Mouse (Mus musculus) urinary bladder, adult 18-20 months (tissue): ENCODE measurements at regions not wholly inside any gene's neighbourhood (a gene's known extent, or its start where the extent isn't known, plus 50 kb on each side); places are given as distances from the start of the nearest gene placed in this dataset.
"Not testable (repeated sequence)": the region's sequence is repeated elsewhere in the genome, so short reads cannot be mapped to it uniquely, and the experiment has no call there.

Experiments
- DNase-seq, 2 experiments: peaks; one replicate each; pipeline ENCODE4 v3.0.0; 2022; ENCODE audit warnings: low spot score in 2 of 2, mixed read lengths in 2 of 2

DNA sequence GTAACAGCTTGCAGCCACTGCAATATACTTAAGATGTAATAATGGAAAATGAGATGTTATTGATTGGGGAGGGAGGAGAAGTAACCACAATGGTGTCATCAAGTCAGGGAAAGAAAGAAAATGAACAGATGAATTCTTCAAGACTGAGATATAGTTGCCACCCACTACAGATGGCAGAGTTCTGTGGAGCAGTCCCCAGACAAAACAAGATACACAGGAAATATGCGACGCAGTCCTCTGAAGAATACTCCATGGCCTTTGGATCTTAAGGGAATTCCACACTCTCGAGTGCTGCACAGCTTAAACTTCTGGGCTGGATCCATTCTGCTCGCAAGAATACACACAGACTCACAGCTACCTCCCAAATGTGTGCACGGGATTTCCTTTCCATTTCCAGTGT lies 113.4 kb downstream of the Sox4 start:
- DNase-seq: no peak

DNA sequence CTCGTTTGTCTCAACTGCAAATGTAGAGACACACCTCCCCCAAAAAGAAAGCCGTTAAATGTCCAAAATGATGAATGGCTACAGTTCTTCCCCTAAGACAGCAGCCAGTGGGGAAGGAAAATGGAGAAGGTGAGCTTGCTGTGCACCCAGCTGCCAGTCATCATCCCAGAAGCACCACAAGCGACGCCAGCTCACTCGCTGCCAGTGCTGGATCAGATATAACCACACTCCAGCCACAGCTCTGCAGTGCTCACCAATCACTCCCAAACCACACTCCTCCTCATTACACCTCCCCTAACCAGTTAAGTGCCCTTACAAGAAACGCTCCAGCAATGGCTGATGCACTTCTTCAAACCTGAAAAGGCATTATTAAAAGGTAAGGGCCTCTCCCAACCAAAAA lies 114.4 kb downstream of the Sox4 start:
- DNase-seq: no peak

- no peak for DNase-seq
Measured at GRCm38 (mm10) chr13:28838216-28838615, 115.3 kb downstream of the Sox4 start.

DNA sequence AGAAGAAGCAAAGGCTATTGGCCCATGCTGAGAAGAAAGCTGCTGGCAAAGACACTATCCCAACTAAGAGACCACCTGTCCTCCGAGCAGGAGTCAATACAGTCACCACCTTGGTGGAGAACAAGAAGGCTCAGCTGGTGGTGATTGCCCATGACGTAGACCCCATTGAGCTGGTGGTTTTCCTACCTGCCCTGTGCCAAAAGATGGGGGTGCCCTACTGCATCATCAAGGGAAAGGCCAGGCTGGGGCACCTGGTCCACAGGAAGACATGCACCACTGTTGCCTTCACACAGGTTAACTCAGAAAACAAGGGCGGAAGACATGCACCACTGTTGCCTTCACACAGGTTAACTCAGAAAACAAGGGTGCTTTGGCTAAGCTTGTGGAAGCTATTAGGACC lies 116.3 kb downstream of the Sox4 start:
- DNase-seq: not testable (repeated sequence)

GRCm38 (mm10) chr13:28833700-28834065 lies 119.8 kb downstream of the Sox4 start:
- DNase-seq: no peak

GRCm38 (mm10) chr13:28832855-28833699 lies 120.4 kb downstream of the Sox4 start:
- no peak for DNase-seq

DNA sequence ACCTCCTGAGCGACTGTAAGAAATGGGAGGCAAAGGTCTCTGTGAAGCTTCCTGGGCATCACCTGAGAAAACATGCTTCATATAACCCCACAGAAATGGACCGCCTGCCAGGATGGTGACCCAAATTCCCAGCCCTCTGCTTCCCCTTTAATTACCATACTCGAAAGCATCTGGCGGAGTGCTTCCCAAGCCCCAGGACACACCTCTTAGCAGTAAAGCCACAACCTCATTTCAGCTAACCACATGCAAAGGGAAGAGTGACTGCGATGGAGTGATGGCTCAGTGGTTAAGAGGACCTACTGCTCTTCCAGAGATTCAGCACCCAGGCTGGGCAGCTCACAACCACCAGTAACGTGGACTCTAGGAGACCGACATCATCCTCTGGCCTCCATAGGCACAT lies 127.2 kb downstream of the Sox4 start:
- no peak for DNase-seq

DNA sequence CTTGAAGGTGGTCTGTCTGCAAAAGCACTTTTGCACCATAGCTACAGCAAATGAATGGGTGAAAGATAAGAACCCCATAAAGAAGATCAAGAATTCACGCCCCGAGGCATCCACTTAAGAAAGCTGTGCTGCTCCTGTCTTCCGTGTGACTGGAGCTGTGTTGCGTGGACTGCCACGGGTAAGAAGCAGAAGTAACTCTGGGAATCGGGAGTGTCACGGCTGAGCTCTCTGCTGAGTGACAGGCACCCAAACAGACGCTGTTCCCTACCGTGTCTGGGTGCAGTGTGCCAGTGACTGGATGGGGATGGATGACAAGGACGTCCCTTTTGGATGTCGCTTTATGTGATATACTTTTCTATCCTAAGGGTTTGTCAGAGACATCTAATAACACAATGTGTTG lies 129.5 kb downstream of the Sox4 start:
- no peak for DNase-seq

- DNase-seq: no peak
Measured at GRCm38 (mm10) chr13:28823311-28823880, 130.1 kb downstream of the Sox4 start.

- DNase-seq: no peak
Measured at GRCm38 (mm10) chr13:28820868-28821533, 132.5 kb downstream of the Sox4 start.

DNA sequence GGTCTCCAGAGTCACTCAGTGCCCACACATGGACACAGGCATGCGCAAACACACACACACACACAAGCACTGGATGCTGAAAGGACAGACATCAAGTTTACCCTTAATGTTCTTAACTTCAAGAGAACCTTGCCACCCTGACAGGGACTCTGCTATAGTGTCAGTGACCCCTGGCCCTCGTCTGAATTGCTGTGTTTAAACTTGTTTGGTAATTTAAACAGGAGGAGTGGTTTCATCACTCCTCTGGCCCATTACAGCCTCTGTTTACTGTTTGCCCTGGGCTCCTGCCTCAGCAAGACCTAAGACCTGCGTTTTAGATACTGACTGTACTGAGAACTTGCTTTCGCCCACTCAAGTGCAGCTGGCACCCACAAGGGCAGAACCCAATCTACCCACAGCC lies 139.4 kb downstream of the Sox4 start:
- peak in 1 of 2 experiments; percentile 30 for DNase-seq

GRCm38 (mm10) chr13:28811667-28812575 lies 141.6 kb downstream of the Sox4 start:
- DNase-seq: no peak

DNA sequence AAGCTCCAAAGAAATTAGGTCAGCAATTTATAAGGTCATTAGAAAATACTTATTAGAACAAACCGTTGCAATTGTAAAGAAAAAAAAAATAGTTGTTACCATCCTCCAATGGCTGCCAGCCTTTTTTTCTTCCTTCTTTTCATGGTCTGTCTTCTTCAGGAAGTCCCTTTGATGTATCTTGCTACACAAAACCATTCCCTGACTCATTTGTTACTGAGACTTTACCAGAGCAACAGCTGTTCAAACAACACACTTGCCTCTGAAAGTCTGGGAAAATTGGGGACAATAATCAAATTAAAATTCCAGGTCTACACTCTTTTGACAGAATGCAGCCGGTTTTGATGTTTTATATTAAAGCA lies 142.5 kb downstream of the Sox4 start:
- DNase-seq: no peak

DNA sequence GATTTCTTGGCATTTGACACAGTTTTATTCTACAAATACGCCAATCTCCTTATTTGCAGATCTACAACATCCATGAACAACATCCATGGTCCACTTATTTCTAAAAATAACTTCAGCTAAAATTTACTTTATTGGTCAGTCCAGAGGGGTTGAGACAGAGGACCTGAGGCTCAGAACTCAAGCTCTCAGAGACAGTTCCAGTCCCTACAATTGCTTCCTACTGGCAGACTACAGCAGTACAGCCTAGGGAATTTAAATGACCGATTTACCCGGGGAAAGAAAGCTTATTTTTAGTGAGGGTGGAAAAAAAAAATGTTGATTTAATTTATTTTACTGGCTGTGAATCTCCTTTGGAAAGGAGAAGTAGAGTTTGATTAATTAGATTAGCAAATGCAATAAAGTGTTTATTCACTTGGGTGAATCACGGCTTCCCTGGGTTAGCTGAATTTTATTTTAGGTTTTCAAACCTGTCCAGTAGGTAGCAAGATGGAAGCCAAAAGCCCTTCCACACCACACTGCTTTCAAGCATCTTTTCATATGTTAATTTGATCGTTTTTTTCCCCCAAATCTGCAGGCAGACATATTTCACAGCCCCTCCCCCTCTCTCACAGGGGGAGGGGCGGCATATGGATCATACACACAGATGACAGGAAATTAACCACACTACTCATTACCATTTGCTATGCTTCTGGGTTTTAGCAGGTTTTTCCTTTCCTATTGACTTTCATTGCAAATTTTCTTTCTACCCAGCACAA lies 143.0 kb downstream of the Sox4 start:
- no peak for DNase-seq

- no peak for DNase-seq
Measured at GRCm38 (mm10) chr13:28805302-28805701, 148.2 kb downstream of the Sox4 start.

- no peak for DNase-seq
Measured at GRCm38 (mm10) chr13:28801210-28801954, 152.1 kb downstream of the Sox4 start.

DNA sequence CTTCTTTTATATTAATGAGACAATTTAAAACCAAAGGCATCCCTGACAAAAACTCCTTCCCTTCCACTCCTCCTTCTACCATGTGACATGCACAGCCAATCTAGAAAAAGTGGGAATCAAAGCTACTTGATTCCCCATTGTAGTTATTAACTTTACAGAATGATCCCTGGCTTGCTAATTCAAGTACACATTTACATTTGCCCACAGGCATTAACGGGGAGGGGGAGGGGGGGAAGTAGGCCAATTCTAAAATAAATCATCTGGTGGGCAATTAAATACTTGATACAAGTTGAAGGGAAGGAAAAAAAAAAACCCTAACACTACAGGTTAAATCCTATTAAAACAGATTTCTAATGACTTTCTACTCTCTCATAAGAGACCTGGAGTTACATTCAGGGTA lies 152.8 kb downstream of the Sox4 start:
- no peak for DNase-seq

DNA sequence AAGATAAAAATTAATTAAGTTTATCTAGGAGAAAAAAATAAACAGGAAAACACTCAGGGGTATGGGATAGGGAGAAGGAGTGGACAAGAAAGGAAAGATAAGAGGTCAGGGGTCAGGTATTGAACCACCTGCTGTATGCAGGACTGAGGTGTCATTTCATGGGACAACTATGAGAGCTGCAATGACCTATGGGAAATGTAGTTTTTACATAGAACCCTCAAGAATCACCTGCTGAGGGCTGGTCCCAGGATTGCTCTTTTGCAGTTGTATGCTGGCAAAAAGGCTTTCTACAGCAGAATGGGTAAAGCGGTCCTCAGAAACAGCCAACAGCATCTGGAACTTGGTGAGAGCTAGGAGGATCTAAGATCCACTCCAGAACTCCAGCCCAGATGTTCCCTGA lies 154.0 kb downstream of the Sox4 start:
- DNase-seq: no peak

- DNase-seq: no peak
Measured at GRCm38 (mm10) chr13:28797617-28798475, 155.7 kb downstream of the Sox4 start.

DNA sequence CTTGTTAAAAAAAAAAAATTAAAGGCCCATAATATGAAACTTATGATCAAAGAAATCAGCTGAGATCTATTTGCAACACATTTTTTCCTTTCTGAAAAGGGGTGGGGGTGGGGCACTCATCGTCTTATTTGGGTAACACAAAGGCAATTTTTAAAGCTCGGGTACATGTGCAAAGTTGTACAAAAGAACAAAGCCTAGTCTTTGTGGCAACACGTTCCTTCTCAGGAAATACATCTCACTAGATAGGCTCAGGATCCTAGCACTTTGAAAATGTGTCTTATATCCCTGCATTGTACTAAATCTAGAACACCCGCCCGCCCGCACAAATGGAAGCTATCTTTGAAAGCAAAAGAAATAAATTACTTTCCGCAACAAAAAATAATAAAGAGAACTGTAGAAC lies 158.2 kb downstream of the Sox4 start:
- DNase-seq: no peak
